Mouse (Mus musculus) testis, adult 10 weeks (tissue): ENCODE measurements around the gene Nos1. TPM values are rescaled to one million over a fixed set of nuclear protein-coding genes. Genes with fewer than 3 reads are reported as not detected.

Source experiments
- polyA plus RNA-seq: library from polyadenylated mRNA; stranded (reverse); fragments of 350-450 nt; fragmentation: Illumina TruSeq; extraction: RNeasy Lipid Tissue Mini Kit (QIAGEN cat#74804); gene quantifications from one replicate; pipeline ENCODE4 v1.2.3, GENCODE M21; 2014; ENCODE audit warnings: low read depth, low replicate concordance

Gene Nos1
- 0.35 TPM for polyA plus RNA-seq

DNA sequence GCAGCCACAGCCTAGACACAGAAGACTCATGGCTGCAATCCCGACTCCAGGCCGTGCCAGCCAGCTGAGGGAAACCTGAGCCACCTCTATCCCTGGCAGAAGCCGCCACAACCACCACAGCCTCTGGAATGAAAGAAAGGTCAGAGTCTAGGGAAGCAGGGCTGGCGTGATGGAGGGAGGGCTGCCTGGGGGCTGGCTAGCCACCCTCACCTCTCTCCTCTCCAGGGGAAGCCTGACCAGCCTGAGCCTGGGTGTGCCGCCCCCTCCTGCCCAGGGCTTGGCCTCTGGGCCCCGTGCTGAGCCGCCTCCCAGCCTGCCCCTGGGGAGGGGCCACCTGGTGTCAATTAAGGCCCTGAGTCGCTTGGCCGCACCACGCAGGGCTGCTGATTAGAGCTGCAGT lies at the start of gene Nos1:
Gene Nos1, plus strand, starts transcription at position 352 of the 400 bp plus-strand sequence.

DNA sequence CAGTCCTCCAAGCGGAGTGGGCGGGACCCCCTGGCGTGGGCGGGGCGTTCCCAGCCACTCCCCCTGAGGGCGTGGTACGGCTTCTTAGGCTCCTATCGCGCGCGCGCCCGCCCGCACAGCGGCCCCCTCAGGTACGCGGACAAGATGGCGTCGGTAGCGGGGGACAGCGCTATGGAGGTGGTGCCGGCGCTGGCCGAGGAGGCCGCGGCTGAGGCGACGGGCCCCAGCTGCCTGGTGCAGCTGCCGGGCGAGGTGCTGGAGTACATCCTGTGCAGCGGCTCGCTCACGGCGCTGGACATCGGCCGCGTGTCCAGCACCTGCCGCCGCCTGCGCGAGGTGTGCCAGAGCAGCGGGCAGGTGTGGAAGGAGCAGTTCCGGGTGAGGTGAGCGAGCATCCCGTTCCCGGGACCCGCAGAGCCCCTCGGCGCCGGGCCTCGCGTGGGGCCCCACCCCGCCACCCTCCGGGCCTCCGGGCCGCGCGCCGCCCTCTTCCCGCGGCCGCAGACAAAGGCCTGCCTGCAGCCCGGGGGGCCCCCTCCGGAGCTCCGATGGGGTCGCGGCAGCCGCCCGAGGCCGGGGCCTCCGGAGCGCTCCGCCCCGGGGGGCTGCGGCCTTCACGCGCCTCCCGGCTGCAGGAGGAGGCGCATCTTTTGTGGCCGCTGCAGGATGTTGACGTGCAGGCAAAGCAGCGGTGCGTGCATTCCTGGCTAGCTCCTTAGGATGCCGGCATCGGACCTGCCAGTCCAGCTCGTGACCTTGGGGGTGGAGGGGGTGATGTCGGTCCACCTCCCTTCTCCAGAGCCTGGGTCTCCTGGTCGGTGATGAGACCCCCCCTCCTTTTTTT lies 196.0 kb downstream of the Nos1 start, which contains the start of gene Fbxo21:
Gene Fbxo21, plus strand, starts transcription at position 74 of the 844 bp plus-strand sequence.

Other genes with a start within 250 kb of the Nos1 start
- gene Fbxo21, start 195.7 kb downstream of the Nos1 start, polyA plus RNA-seq, result 34.9 TPM
- not detected for gene Tesc, start 246.7 kb downstream of the Nos1 start, polyA plus RNA-seq